ENCODE assay signal across 25 mouse cellular contexts in genomic region chr14:22105855-22106254, GRCm38 (mm10).
DNase-seq lines count a peak whose midpoint lies in the region; ATAC-seq lines count a peak whose summit lies in the region.
"Had no signal": no experiment of that assay in that cellular context is flagged by ENCODE, and none has a peak within 500 bp of the region (broad histone marks: within the 10 kb centered on the region; RNA-seq: fewer than 3 reads in every experiment).

No protein-coding gene starts in this region.

- H3K27me3 ChIP-seq in intestine, embryonic 15.5 days (replicated peaks) = no peaks in the 10 kb centered on the region
- no peaks in the 10 kb centered on the region for H3K27me3 ChIP-seq in intestine, embryonic 16.5 days (replicated peaks; ENCODE audit: control insufficient read depth, insufficient read depth, low read length)
- 0 out of 2 replicates have a peak, but pooled peaks cover 6% of the 10 kb centered on the region for H3K27me3 ChIP-seq in kidney, embryonic 16.5 days (ENCODE audit: insufficient read depth, low read length)
- H3K27me3 ChIP-seq: embryonic facial prominence, embryonic 13.5 days; forebrain, embryonic 15.5 days had no signal

- H3K4me2 ChIP-seq in intestine, embryonic 15.5 days (replicated peaks) = no peak overlapping the region
- H3K4me2 ChIP-seq in intestine, embryonic 16.5 days (ENCODE audit: low read depth, low read length) = no peak overlapping the region
- H3K4me2 ChIP-seq in kidney, embryonic 16.5 days (replicated peaks; ENCODE audit: low read depth, low read length) = no peak overlapping the region
- H3K4me2 ChIP-seq: embryonic facial prominence, embryonic 13.5 days; forebrain, embryonic 12.5 days; forebrain, embryonic 15.5 days; heart, embryonic 11.5 days; hindbrain, embryonic 14.5 days had no signal

- DNase-seq in heart, adult 11 months = peak; percentile 72
- no peak for DNase-seq in heart, postnatal 36 days
- no peak for DNase-seq in kidney, postnatal 14 days
- DNase-seq: adrenal gland, adult 2 months; adrenal gland, postnatal 14 days; cerebellum, adult 11 months; cerebellum, adult 2 months; cerebellum, adult 9-11 months; cerebellum, postnatal 25 days; gastrocnemius, postnatal 25 days; heart, adult 2 months; heart, postnatal 4 days had no signal

- 40% methylated on average over 4 of the region's 4 CpGs for WGBS in intestine, embryonic 15.5 days
- WGBS in intestine, embryonic 16.5 days = 55% methylated on average over 4 of the region's 4 CpGs
- WGBS in kidney, embryonic 16.5 days = 24% methylated on average over 4 of the region's 4 CpGs

- no peaks in the 10 kb centered on the region for H3K9me3 ChIP-seq in intestine, embryonic 15.5 days
- no peaks in the 10 kb centered on the region; the same call in 1 of the 2 replicates for H3K9me3 ChIP-seq in intestine, embryonic 16.5 days (ENCODE audit: control insufficient read depth, low read length)
- no peaks in the 10 kb centered on the region for H3K9me3 ChIP-seq in kidney, embryonic 16.5 days (ENCODE audit: low read length)
- H3K9me3 ChIP-seq: embryonic facial prominence, embryonic 10.5 days; embryonic facial prominence, embryonic 13.5 days; forebrain, embryonic 12.5 days; forebrain, embryonic 15.5 days had no signal

- peak; percentile 54 for ATAC-seq in intestine, embryonic 15.5 days
- ATAC-seq in intestine, embryonic 16.5 days = no peak
- peak; percentile 80 for ATAC-seq in kidney, embryonic 16.5 days (ENCODE audit: low FRiP score, low TSS enrichment)
- ATAC-seq: CD4-positive, CD25-positive, alpha-beta regulatory T cell, adult 4 months; forebrain, embryonic 15.5 days; hindbrain, postnatal 0 days; inflammation-experienced regulatory T-cells, adult 6 months had no signal

- H3K9ac ChIP-seq in intestine, embryonic 15.5 days = no peak overlapping the region
- H3K9ac ChIP-seq in intestine, embryonic 16.5 days (ENCODE audit: low read depth, low read length) = no peak overlapping the region
- no peak overlapping the region for H3K9ac ChIP-seq in kidney, embryonic 16.5 days (replicated peaks; ENCODE audit: low read length)
- H3K9ac ChIP-seq: embryonic facial prominence, embryonic 13.5 days; forebrain, embryonic 12.5 days; forebrain, embryonic 15.5 days; hindbrain, embryonic 14.5 days had no signal

- H3K4me1 ChIP-seq in intestine, embryonic 15.5 days (replicated peaks) = 0 out of 2 replicates have a peak, but pooled peaks cover 3% of the 10 kb centered on the region
- H3K4me1 ChIP-seq in intestine, embryonic 16.5 days (ENCODE audit: control insufficient read depth, insufficient read depth, low read length) = no peaks in the 10 kb centered on the region
- H3K4me1 ChIP-seq in kidney, embryonic 16.5 days (ENCODE audit: insufficient read depth, low read length) = peaks cover 32% of the 10 kb centered on the region
- H3K4me1 ChIP-seq: embryonic facial prominence, embryonic 13.5 days; forebrain, embryonic 12.5 days; forebrain, embryonic 15.5 days had no signal

- no peak overlapping the region for H3K27ac ChIP-seq in intestine, embryonic 15.5 days
- H3K27ac ChIP-seq in intestine, embryonic 16.5 days (ENCODE audit: low read length) = no peak overlapping the region
- peak overlapping the region; percentile 41; the same call in 1 of the 2 replicates for H3K27ac ChIP-seq in kidney, embryonic 16.5 days (ENCODE audit: low read length)
- H3K27ac ChIP-seq: embryonic facial prominence, embryonic 10.5 days; embryonic facial prominence, embryonic 13.5 days; forebrain, embryonic 12.5 days; forebrain, embryonic 15.5 days; heart, adult 2 months; hindbrain, embryonic 14.5 days; hindbrain, postnatal 0 days had no signal

- H3K4me3 ChIP-seq in intestine, embryonic 15.5 days (replicated peaks) = no peak overlapping the region
- H3K4me3 ChIP-seq in intestine, embryonic 16.5 days (ENCODE audit: low read length) = no peak overlapping the region
- no peak overlapping the region for H3K4me3 ChIP-seq in kidney, embryonic 16.5 days (ENCODE audit: low read length)
- H3K4me3 ChIP-seq: embryonic facial prominence, embryonic 10.5 days; embryonic facial prominence, embryonic 13.5 days; erythroblast, embryonic 14.5 days; forebrain, embryonic 12.5 days; forebrain, embryonic 15.5 days; heart, adult 2 months had no signal

- intact Hi-C loops in heart, postnatal 36 days (cut with DNase I) = no loop called here

- no peaks in the 10 kb centered on the region for H3K36me3 ChIP-seq in intestine, embryonic 15.5 days
- H3K36me3 ChIP-seq in intestine, embryonic 16.5 days (ENCODE audit: control insufficient read depth, insufficient read depth, low read length) = no peaks in the 10 kb centered on the region
- no peaks in the 10 kb centered on the region for H3K36me3 ChIP-seq in kidney, embryonic 16.5 days (ENCODE audit: insufficient read depth, low read length)
- H3K36me3 ChIP-seq: embryonic facial prominence, embryonic 10.5 days; embryonic facial prominence, embryonic 13.5 days; forebrain, embryonic 12.5 days; forebrain, embryonic 15.5 days had no signal
